Mouse (Mus musculus) ES-E14 (cell line): Measurements from ENCODE around the gene Slc25a41.

Experiments used
- HCFC1 ChIP-seq: IDR thresholded peaks from 2 replicates; pipeline ENCODE4 v1.6.1; 2012; ENCODE audit warnings: low read length, inconsistent platforms, borderline replicate concordance; ENCODE audit not compliant: insufficient read depth
- ZC3H11A ChIP-seq: IDR thresholded peaks from 2 replicates; pipeline ENCODE4 v1.6.1; 2012; ENCODE audit warnings: low read depth, mild to moderate bottlenecking, inconsistent platforms, low read length, borderline replicate concordance

- TF ChIP-seq ZC3H11A (no peak), HCFC1 (no peak)
Observed at GRCm38 (mm10) chr17:56996506-56996905, 44.9 kb downstream of the Slc25a41 start.
